Mouse (Mus musculus) adrenal gland, postnatal 25 days (tissue): Measurements from ENCODE around the gene Ovgp1. TPM values are rescaled to one million over a fixed set of nuclear protein-coding genes. Genes with fewer than 3 reads are reported as not detected.
"Not testable (repeated sequence)": the region's sequence is repeated elsewhere in the genome, so short reads cannot be mapped to it uniquely, and the experiment has no call there.

Experiments used
- DNase-seq: peaks from one replicate; pipeline ENCODE4 v3.0.0; 2021; ENCODE audit warnings: mixed read lengths
- long read RNA-seq: library from polyadenylated mRNA; stranded (forward); transcript quantifications from one replicate; pipeline ENCODE4 v2.0.0, GENCODE M21; 2021
- total RNA-seq: library from RNA; stranded (reverse); gene quantifications from 2 replicates; pipeline ENCODE4 v1.2.3, GENCODE M21; 2021

The Ovgp1 gene
- 1.2 and 1.5 TPM in 2 replicates for total RNA-seq
- long read RNA-seq = 0 reads

GRCm38 (mm10) chr3:105973411-105973810, at the start of gene Ovgp1:
Gene Ovgp1, plus strand, starts transcription at chr3:105973711.
- DNase-seq = no peak

- DNase-seq = no peak
Observed at GRCm38 (mm10) chr3:105924616-105925015, 48.9 kb upstream of the Ovgp1 start.

DNA sequence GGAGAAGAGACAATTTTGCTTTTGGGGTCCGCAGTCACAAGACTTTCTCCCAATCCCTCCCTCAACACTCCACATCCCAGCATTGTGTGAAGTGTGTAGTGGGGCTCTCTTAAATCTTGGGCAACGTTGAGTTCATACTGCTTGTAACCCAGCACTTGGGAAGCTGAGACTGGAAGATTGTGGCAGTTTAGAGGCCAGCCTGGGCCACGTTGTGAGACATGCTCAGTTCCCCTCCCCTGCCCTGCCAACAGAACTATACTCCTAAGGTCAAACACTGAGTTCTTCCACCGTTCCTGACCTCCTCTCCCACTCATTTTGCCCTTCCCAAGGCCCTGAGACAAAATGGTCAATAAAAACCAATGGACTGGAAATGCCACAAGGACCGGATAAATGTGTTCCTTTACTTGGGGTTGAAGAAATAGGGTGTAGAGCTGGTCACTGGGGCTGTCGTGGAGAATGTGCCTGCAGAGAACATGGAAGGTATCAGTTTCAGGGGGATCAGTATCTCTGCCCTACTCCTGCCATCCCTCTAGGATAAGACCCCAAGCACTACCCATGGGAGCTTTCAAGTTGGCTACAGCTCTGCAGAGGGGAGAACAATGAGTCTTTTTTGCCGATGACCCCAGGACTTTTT, 45.8 kb upstream of the Ovgp1 start:
- DNase-seq = no peak

GRCm38 (mm10) chr3:105928195-105928569, 45.3 kb upstream of the Ovgp1 start:
- no peak for DNase-seq

DNA sequence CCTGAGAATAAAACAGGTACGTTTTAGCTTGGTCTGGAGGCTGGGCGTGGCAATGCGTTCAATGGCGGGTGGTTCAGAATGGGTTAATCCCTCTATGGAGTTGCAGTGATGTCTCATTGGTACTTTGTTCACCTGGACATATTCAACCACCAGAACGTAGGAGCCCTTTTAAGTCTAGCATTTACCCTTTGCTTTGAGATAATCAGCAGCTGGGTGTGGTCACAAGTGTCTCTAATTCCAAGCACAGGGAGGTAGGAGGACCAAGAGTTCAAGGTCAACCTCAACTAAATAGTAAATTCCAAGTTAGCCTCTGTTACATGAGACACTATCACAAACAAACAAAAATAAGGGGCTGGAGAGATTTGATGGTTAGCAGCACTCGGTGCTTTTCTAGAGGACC, 44.7 kb upstream of the Ovgp1 start:
- no peak for DNase-seq

DNA sequence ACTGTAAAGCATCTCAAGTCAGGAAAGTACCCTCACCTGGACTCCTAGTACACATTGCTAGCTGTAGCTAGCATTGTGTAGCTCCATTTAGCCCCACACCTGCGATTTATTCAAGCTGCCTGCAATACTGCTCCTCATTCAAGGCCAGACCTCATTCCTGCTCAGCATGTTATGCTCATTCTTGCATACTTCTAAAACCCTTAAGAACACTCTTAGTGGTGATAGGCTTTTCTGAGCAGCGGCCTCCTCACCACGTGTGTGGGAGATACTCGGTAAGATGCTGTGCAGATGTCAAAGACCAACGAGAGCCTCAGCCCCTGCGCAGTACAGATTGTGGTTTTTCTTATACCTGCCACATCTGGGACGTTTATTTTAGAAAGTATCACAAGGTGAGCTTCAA, 43.7 kb upstream of the Ovgp1 start:
- DNase-seq = no peak

- DNase-seq = no peak
Observed at GRCm38 (mm10) chr3:105931095-105931494, 42.4 kb upstream of the Ovgp1 start.

- DNase-seq = no peak
Observed at GRCm38 (mm10) chr3:105932240-105933071, 41.1 kb upstream of the Ovgp1 start, which contains the start of gene I830077J02Rik. Gene I830077J02Rik, minus strand, starts transcription at chr3:105932664.

GRCm38 (mm10) chr3:105933926-105934325, 39.6 kb upstream of the Ovgp1 start:
- no peak for DNase-seq

DNA sequence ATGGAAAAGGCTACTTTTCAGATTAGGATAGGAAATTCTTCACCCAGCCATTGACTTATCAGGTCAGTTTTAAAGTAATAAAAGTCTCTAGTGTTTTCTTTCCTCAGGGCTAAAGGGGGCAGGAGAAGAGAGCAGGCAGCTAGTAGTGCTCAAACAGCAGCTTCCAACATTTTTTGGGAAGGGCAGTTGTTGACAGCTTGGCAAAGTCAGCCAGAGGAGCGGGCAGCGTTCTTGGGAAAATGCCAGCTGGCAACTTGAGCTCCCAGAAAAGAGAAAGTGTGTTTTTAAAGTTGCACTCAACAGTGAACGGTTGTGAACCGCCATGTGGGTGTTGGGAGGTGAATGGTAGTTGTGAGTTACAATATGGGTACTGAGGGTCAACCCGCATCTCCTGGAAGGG, 38.5 kb upstream of the Ovgp1 start:
- DNase-seq = peak; percentile 68

DNA sequence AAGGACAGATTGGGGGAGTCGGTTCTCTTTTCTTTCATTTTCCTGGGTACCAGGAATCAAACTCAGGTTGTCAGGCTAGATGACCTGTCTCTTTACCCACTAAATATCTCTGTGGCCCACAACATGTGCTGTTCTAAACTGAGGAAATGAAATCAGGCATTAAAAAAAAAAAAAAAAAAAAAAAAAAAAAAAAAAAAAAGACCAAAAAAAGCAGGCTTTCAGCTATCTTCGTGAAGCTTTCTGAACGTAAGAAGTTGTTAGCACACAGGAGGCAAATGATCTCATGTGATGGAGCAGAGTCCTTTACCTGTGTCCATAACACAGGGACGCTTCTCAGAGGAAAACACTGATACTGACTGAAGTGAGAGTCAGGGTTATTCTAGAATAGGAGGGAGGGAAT, 37.4 kb upstream of the Ovgp1 start:
- no peak for DNase-seq

GRCm38 (mm10) chr3:105951348-105951747, 22.2 kb upstream of the Ovgp1 start:
- no peak for DNase-seq

DNA sequence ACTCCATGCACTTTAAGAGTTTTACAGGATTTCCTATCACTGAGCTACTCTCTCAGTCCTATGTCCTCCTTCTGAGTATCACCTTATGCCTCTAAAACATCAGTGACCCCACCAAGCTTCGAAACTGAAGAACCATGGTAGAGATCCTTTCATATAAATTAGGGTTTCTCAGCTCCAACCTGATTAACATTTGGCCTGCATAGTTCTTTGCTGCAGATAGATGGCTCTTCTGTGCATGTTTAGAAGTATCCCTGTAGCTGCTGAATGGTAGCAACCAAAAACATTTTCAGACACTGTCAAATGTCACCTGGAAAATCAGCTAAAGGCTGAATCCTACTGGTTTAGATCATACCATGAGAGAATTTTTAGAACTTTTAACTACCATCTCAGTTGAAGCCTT, 16.3 kb upstream of the Ovgp1 start:
- no peak for DNase-seq

GRCm38 (mm10) chr3:105958204-105958603, 15.3 kb upstream of the Ovgp1 start:
- no peak for DNase-seq

DNA sequence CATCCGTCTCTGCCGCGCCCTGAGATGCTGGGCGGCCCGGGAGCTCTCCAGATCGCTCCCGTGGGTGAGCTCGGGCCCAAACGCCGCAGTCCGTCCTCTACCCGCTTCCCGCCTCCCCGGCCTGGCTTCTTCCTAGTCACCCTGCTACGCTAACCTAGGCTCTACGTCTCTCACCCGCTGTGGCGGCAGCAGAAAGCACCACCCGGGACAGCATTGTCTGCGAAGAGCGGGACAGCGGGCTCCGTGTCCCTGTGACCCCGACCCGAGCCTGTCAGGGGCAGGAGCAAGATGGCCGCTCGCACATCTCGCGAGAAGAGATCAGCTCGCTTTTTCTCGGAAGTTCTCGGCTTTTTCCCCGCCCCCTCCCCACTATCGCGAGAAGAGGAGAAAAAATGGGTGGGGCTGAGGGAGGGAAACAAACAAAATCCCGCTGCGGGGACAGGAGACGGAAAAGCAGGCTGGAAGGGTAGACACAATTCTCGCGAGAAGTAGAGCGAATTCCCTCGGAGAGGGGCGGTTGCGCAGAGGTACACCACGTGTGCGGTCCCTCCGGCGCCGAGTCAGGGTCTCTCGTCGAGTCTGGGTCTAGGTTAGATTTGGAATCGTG, 14.4 kb upstream of the Ovgp1 start, which contains the start of gene Wdr77:
Wdr77 (plus strand) TSS at position 396 of the 607 bp plus-strand sequence.
- DNase-seq = peak; percentile 94

DNA sequence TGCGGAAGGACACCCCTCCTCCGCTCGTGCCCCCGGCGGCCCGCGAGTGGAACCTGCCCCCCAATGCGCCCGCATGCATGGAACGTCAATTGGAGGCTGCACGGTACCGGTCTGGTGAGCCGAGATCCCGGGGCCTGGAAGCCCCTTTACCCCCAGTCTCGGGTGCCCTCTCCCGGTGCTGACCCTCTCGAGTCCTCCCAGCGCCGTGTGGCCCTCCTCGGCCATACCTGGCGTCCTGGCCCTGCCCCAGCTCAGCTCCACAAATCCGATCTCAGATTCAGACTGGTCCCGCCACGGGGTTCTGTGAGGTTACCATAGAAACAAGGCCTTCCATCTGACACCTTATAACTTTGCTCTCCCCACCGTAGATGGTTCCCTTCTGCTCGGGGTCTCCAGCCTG, 13.9 kb upstream of the Ovgp1 start:
- DNase-seq = no peak

DNA sequence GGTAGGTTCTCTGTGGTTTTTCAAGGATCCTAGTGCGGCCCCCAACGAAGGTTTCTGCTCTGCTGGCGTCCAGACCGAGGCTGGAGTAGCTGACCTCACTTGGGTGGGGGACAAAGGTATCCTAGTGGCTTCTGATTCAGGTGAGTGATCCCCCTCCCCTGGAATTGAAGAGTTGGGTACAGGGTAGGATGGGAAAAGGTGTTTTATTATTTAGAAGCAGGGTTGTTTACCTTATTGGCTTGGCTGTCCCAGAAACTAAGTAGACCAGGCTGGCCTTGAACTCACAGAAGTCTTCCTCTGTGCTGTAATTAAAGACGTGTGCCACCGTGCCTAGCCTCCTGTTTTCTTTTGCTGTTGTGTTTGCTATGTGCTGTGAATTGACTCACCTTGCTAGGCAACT, 13.5 kb upstream of the Ovgp1 start, which contains the start of gene Atp5f1:
Atp5f1 (minus strand) TSS at position 101 of the 400 bp plus-strand sequence.
- no peak for DNase-seq

- no peak for DNase-seq
Observed at GRCm38 (mm10) chr3:105960700-105961099, 12.8 kb upstream of the Ovgp1 start.

- DNase-seq = no peak
Observed at GRCm38 (mm10) chr3:105971831-105972446, 1.6 kb upstream of the Ovgp1 start.

GRCm38 (mm10) chr3:105974174-105974573, 663 bp downstream of the Ovgp1 start:
- DNase-seq = no peak

- not testable (repeated sequence) for DNase-seq
Observed at GRCm38 (mm10) chr3:105989611-105990010, 16.1 kb downstream of the Ovgp1 start.

GRCm38 (mm10) chr3:105991653-105992283, 18.3 kb downstream of the Ovgp1 start:
- DNase-seq = peak; percentile 24
